Mouse (Mus musculus): ENCODE data around the gene Urb1.

Gene Urb1

GRCm38 (mm10) chr16:90774216-90774615, 36.0 kb downstream of the Urb1 start:
- DNase-seq (ENCODE audit: low read depth, low spot score): no peak

GRCm38 (mm10) chr16:90766919-90767454, 43.2 kb downstream of the Urb1 start:
- DNase-seq (ENCODE audit: low read depth, low spot score): no peak

GRCm38 (mm10) chr16:90765195-90765877, 44.9 kb downstream of the Urb1 start:
- DNase-seq (ENCODE audit: low read depth, low spot score): no peak

GRCm38 (mm10) chr16:90760515-90760914, 49.7 kb downstream of the Urb1 start:
- DNase-seq (ENCODE audit: low read depth, low spot score): no peak

- no peak for DNase-seq (ENCODE audit: low read depth, low spot score)
Observed at GRCm38 (mm10) chr16:90759335-90759734, 50.9 kb downstream of the Urb1 start.

GRCm38 (mm10) chr16:90753386-90753941, 56.7 kb downstream of the Urb1 start:
- no peak for DNase-seq (ENCODE audit: low read depth, low spot score)

GRCm38 (mm10) chr16:90748169-90748568, 62.0 kb downstream of the Urb1 start:
- no peak for DNase-seq (ENCODE audit: low read depth, low spot score)

GRCm38 (mm10) chr16:90747143-90747542, 63.1 kb downstream of the Urb1 start:
- no peak for DNase-seq (ENCODE audit: low read depth, low spot score)

- DNase-seq (ENCODE audit: low read depth, low spot score): no peak
Observed at GRCm38 (mm10) chr16:90738092-90738956, 71.9 kb downstream of the Urb1 start, which contains the start of gene Mrap. Gene Mrap, plus strand, starts transcription at chr16:90738207.

GRCm38 (mm10) chr16:90736672-90737270, 73.4 kb downstream of the Urb1 start:
- no peak for DNase-seq (ENCODE audit: low read depth, low spot score)

GRCm38 (mm10) chr16:90735611-90736010, 74.6 kb downstream of the Urb1 start:
- DNase-seq (ENCODE audit: low read depth, low spot score): no peak

GRCm38 (mm10) chr16:90727233-90728115, 82.7 kb downstream of the Urb1 start, which contains the start of gene Mis18a:
Gene Mis18a, minus strand, starts transcription at chr16:90727404.
- DNase-seq (ENCODE audit: low read depth, low spot score): peak; percentile 96

- peak; percentile 77 for DNase-seq (ENCODE audit: low read depth, low spot score)
Observed at GRCm38 (mm10) chr16:90726600-90727227, 83.5 kb downstream of the Urb1 start.

- DNase-seq (ENCODE audit: low read depth, low spot score): peak; percentile 13
Observed at GRCm38 (mm10) chr16:90724051-90724450, 86.2 kb downstream of the Urb1 start.

- no peak for DNase-seq (ENCODE audit: low read depth, low spot score)
Observed at GRCm38 (mm10) chr16:90710313-90710712, 99.9 kb downstream of the Urb1 start.

GRCm38 (mm10) chr16:90709711-90710289, 100.4 kb downstream of the Urb1 start:
- DNase-seq (ENCODE audit: low read depth, low spot score): no peak

- DNase-seq (ENCODE audit: low read depth, low spot score): no peak
Observed at GRCm38 (mm10) chr16:90706279-90706678, 103.9 kb downstream of the Urb1 start.

- DNase-seq (ENCODE audit: low read depth, low spot score): no peak
Observed at GRCm38 (mm10) chr16:90704161-90704825, 105.9 kb downstream of the Urb1 start.

GRCm38 (mm10) chr16:90703646-90704045, 106.6 kb downstream of the Urb1 start:
- DNase-seq (ENCODE audit: low read depth, low spot score): no peak

Measured in CD4-positive helper T cell, adult 2 months (primary cell).